8 mouse cellular contexts compared by ENCODE assay signal in the genomic region with DNA sequence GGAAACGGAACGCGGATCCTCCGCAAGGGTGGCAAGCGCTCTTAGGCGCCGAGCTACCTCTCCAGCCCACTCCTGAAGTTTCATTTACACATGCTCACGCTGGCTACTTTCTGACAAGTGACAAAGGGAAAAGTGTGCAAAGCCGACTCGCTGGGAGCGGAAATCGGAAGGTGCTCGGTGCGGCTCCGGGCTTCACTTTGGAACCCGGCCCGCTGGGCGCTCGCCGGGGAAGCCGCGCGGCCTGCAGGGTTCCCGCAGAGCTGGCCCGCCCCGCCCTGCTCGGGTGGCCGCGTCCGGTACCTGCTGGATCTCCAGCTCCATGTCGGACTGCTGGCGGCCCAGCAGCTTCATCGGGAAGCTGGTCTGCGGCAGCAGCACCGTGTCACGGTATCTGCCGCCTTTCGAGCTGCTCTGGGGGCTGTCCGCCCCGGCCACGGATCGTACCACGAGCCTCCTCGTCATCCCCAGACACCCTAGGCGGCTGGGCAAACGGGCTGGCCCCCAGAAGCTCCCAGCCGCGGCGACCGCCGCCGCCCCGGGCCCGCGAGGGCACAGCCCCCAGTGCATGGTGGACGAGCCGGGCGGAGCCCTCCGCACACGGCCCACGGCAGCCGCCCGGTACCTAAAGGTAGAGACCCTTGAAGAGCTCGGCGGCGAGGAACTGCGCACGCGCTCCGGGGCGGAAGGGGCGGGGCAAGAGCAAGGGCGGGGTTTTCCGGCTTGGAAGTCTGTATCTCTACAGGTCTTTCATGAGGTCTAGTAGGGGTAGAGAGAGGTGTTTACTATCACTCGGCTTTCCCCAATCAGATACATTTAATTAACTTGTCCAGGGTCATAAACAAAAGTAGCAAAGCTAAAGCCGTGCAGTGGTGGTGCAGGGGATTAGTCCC. TPM values are rescaled to one million over a fixed set of nuclear protein-coding genes. Genes with fewer than 3 reads are reported as not detected.
A peak's percentile ranks its signal among the peaks of the same experiment; 100 is the strongest.
DNase-seq lines count a peak whose midpoint lies in the region; ATAC-seq lines count a peak whose summit lies in the region.

A gene (minus strand): TSS at position 676 of the 890 bp plus-strand sequence.

- WGBS in hindbrain, embryonic 15.5 days: under 1% methylated on average over 73 of the region's 76 CpGs
- WGBS in macrophage (ENCODE audit: missing documents): under 1% methylated on average over 74 of the region's 76 CpGs

- H3K36me3 ChIP-seq in hindbrain, embryonic 15.5 days: peaks cover 15% of the 10 kb centered on the region
- peaks cover 26% of the 10 kb centered on the region for H3K36me3 ChIP-seq in macrophage (ENCODE audit: inconsistent target)

- H3K9ac ChIP-seq in hindbrain, embryonic 15.5 days: peak within 1 kb of the TSS; percentile 88

- no peaks in the 10 kb centered on the region for H3K27me3 ChIP-seq in hindbrain, embryonic 15.5 days

- peaks cover 17% of the 10 kb centered on the region for H3K79me2 ChIP-seq in macrophage (ENCODE audit: inconsistent target)

- peaks cover 30% of the 10 kb centered on the region for H3K4me1 ChIP-seq in hindbrain, embryonic 15.5 days (replicated peaks)

- peak; percentile 93 for DNase-seq in R1 (ENCODE audit: low read depth, low spot score)
- DNase-seq in cerebellum, postnatal 25 days: peak; percentile 95
- DNase-seq in frontal cortex, postnatal 36 days (ENCODE audit: low spot score in 2 of 2): peak; percentile 91 to 92
- DNase-seq in left cerebral cortex, adult 18-20 months (ENCODE audit: low spot score in 2 of 2): peak; percentile 89 to 92
- DNase-seq in right cerebral cortex, adult 18-20 months: peak; percentile 91
- DNase-seq in urinary bladder, postnatal 10 days (ENCODE audit: low spot score): peak; percentile 43

- H3K27ac ChIP-seq in hindbrain, embryonic 15.5 days (replicated peaks): peak within 1 kb of the TSS; percentile 95
- H3K27ac ChIP-seq in macrophage: peak within 1 kb of the TSS; percentile 15; the same call in 1 of the 2 replicates

- H3K9me3 ChIP-seq in hindbrain, embryonic 15.5 days: no peaks in the 10 kb centered on the region

- peak within 1 kb of the TSS; percentile 77 for H3K4me2 ChIP-seq in hindbrain, embryonic 15.5 days

- ATAC-seq in hindbrain, embryonic 15.5 days (ENCODE audit: low FRiP score, low read depth): peak; percentile 90

- H3K4me3 ChIP-seq in hindbrain, embryonic 15.5 days: peak within 1 kb of the TSS; percentile 83
- H3K4me3 ChIP-seq in macrophage (ENCODE audit: inconsistent target): peak within 1 kb of the TSS; percentile 67

RNA-seq across cellular contexts. Expression of the gene that starts here (rescaled TPM):
- 18.8 and 19.6 TPM in 2 replicates for polyA plus RNA-seq in hindbrain, embryonic 15.5 days (2015; fragmentation: Nextera tagmentation; extraction: Ambion mirVana)
- 10 to 100 TPM; 28.8 to 32.1 TPM for total RNA-seq in left cerebral cortex, adult 18-20 months (2021)
- 10 to 100 TPM; 15.7 to 76.8 (median 44.4) TPM for total RNA-seq in macrophage (2018; cell fraction: chromatin; rRNA removed)
- total RNA-seq in macrophage (2018; cell fraction: cytosol; rRNA removed): 10 to 100 TPM; 13.6 to 27.3 (median 19.7) TPM
- total RNA-seq in macrophage (2018; cell fraction: nucleus; rRNA removed): 10 to 100 TPM; 16.8 to 61.1 (median 26.1) TPM
- 19.2 to 23.9 TPM (median 22.4 TPM) in 3 replicates for polyA plus RNA-seq in macrophage (2018)

Comparison
In these comparisons a context has a peak if more than half of its experiments do, and no peak if none do; other contexts are left out.
1. Peak in every context shown above with its lines: DNase-seq, ATAC-seq, H3K4me3 ChIP-seq and H3K27ac ChIP-seq.
2. DNase-seq: peak in every context shown above with its lines; median percentile 95 in cerebellum, postnatal 25 days; 93 in R1; 92 in frontal cortex, postnatal 36 days; 91 in right cerebral cortex, adult 18-20 months; 90 in left cerebral cortex, adult 18-20 months; 43 in urinary bladder, postnatal 10 days.